Mouse (Mus musculus) spleen, adult 2 months (tissue): Measurements from ENCODE around the gene Rasgef1b. TPM values are rescaled to one million over a fixed set of nuclear protein-coding genes. Genes with fewer than 3 reads are reported as not detected.

Source experiments
- DNase-seq, 2 experiments: peaks; one replicate each; pipeline versions ENCODE4 v3.0.0 to v3.0.0-alpha.2; 2012 to 2021; ENCODE audit warnings: low spot score in 2 of 2, low read depth in 1 of 2
- H3K27ac ChIP-seq: fragments of 200-500 bp; 2 replicates; pipeline ENCODE4 v1.5.1; 2012; ENCODE audit warnings: low read length, inconsistent platforms; ENCODE audit not compliant: insufficient read depth
- H3K27me3 ChIP-seq: fragments of 200-500 bp; 2 replicates; pipeline ENCODE4 v1.6.1; 2012; ENCODE audit warnings: mild to moderate bottlenecking, moderate library complexity, low read length, inconsistent platforms; ENCODE audit not compliant: control insufficient read depth, insufficient read depth
- H3K36me3 ChIP-seq: fragments of 200-500 bp; 2 replicates; pipeline ENCODE4 v1.6.1; 2012; ENCODE audit warnings: mild to moderate bottlenecking, low read length, inconsistent platforms; ENCODE audit not compliant: control insufficient read depth, insufficient read depth
- H3K4me1 ChIP-seq: fragments of 200-500 bp; 2 replicates; pipeline ENCODE4 v1.6.1; 2011; ENCODE audit warnings: inconsistent platforms; ENCODE audit not compliant: control insufficient read depth, insufficient read depth, insufficient read length
- H3K4me3 ChIP-seq: fragments of 200-500 bp; 2 replicates; pipeline ENCODE4 v1.5.1; 2011; ENCODE audit warnings: mild to moderate bottlenecking, inconsistent platforms; ENCODE audit not compliant: insufficient read depth, insufficient read length; ENCODE audit errors: extremely low read depth
- CTCF ChIP-seq: fragments of 200-500 bp; IDR thresholded peaks from 2 replicates; pipeline ENCODE4 v1.5.1; 2011; ENCODE audit warnings: mild to moderate bottlenecking, inconsistent platforms; ENCODE audit not compliant: insufficient read depth, insufficient read length, insufficient replicate concordance; ENCODE audit errors: extremely low read depth
- POLR2A ChIP-seq: fragments of 200-500 bp; IDR thresholded peaks from 2 replicates; pipeline ENCODE4 v1.6.1; 2011; ENCODE audit warnings: low read depth, low read length, inconsistent platforms
- WGBS: fragments of 180-500 bp; shearing (Covaris S2); methylation state at CpG from one replicate; pipeline ENCODE4 v1.1.7; 2018; 5-methylcytosine and 5-hydroxymethylcytosine counted together
- polyA plus RNA-seq: library from polyadenylated mRNA; depleted of rRNA; stranded (reverse); fragments of >200 nt; gene quantifications from 2 replicates; pipeline ENCODE4 v1.2.3, GENCODE M21; 2012

The Rasgef1b gene
- polyA plus RNA-seq, 1 experiment, result 13.9 TPM

DNA sequence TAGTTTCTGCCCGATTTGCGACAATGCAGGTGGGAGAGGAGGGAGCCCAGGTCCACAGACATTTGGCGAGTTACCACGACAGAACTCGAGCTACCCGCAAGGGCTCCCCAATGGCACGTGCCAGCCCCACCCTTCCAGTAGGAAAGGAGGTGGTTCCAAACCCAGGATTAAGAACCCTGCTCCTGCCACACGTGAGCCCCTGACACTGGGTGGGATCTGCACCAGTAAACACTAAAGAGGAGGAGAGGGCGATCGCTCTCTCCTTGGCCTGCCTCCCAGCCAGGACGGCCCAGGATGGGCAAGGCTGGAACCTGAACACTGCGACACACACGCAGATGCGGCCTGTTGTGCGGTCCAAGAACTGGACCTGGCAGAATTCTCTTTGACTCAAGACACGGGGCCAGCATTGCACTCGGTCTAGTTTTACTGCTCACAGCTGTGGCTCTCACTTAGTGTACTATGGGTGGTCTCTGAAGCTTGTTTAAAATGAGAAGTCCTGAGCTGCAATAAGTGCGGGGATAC, 557 bp upstream of the Rasgef1b start:
- peaks cover 14% of the 10 kb centered on the region for H3K27me3 ChIP-seq
- TF ChIP-seq POLR2A (no peak), CTCF (no peak)
- H3K4me3 ChIP-seq, result no peak overlapping the region

DNA sequence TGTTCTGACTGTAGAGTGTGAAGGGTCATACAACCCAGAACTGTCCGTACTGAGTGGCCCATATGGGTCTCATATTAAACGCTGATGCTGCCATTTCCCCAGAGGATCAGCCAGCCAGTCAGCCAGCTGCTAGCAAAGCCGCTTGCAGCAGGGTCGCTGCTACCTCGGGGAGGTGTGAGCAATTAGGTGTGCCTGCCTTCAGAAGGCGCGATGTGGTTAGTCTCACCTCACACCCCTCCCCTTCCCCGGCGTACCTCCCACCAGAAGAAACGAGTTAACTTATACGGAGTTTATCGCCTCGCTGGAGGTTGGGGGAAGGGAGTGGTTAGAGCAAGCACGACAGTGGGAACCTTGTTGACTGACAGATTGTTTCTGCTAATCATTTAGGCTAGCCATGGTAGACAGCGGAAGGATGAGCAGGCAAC, 826 bp downstream of the Rasgef1b start:
- Histone ChIP-seq H3K36me3 (no peaks in the 10 kb centered on the region), H3K4me1 (peaks cover 2% of the 10 kb centered on the region; the same call in 1 of the 2 replicates), H3K4me3 (no peak overlapping the region), H3K27ac (no peak overlapping the region), H3K27me3 (peaks cover 14% of the 10 kb centered on the region)
- WGBS, result 3% methylated on average over 15 of the region's 15 CpGs
- DNase-seq, result no peak
- TF ChIP-seq POLR2A, result no peak
- TF ChIP-seq CTCF, result no peak

More for the DNA sequence above, 557 bp upstream of the Rasgef1b start:
- Histone ChIP-seq H3K36me3 (no peaks in the 10 kb centered on the region), H3K4me1 (peaks cover 2% of the 10 kb centered on the region; the same call in 1 of the 2 replicates), H3K27ac (no peak overlapping the region)
- 8% methylated on average over 18 of the region's 18 CpGs for WGBS
- no peak for DNase-seq

DNA sequence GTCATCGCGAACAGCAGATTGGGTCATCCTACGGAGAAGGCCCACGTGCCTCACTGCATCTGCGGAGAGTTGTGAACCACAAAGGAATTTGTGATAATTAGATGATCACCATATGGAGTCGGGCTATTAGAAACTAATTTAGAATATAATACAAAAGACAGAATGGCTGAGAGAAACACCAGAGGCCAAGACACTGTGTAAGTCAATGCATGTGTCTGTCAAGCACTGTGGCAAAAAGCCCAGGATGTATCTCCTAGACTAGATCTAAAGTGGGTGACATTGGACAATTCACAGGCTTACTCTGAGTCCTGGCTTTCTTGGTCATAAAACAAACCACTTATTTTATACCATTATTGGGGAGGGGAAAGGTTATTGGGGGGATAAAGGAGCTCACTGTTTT, 4.9 kb downstream of the Rasgef1b start:
- DNase-seq, result no peak
- H3K27me3 ChIP-seq, result peaks cover 10% of the 10 kb centered on the region
- peaks cover 1% of the 10 kb centered on the region; the same call in 1 of the 2 replicates for H3K4me1 ChIP-seq
- no peaks in the 10 kb centered on the region for H3K36me3 ChIP-seq
- 93% methylated on average over 6 of the region's 6 CpGs for WGBS
- TF ChIP-seq CTCF (no peak), POLR2A (no peak)
- H3K27ac ChIP-seq, result no peak overlapping the region
- H3K4me3 ChIP-seq, result no peak overlapping the region

DNA sequence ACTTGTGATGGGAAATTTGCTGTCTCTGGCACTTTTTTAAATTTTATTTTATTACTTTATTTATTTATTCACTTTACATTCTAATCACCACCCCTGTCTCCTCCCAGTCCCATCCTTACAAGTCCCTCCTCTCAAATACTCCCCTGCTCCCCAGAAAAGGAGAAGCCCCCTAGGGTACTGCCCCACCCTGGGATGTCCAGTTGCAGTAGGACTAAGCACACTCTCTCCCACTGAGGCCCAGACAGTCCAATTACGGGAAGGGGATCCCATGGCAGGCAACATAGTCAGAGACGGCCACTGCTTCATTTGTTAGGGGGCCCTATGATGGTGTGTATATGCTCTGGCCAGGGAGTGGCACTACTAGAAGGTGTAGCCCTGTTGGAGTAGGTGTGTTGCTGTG, 6.6 kb downstream of the Rasgef1b start:
- no peak overlapping the region for H3K4me3 ChIP-seq
- WGBS, result 88% methylated on average over 2 of the region's 2 CpGs
- no peak for DNase-seq
- no peaks in the 10 kb centered on the region for H3K36me3 ChIP-seq
- no peak overlapping the region for H3K27ac ChIP-seq
- H3K27me3 ChIP-seq, result 0 out of 2 replicates have a peak, but pooled peaks cover 1% of the 10 kb centered on the region
- no peaks in the 10 kb centered on the region for H3K4me1 ChIP-seq
- TF ChIP-seq POLR2A (no peak), CTCF (no peak)

DNA sequence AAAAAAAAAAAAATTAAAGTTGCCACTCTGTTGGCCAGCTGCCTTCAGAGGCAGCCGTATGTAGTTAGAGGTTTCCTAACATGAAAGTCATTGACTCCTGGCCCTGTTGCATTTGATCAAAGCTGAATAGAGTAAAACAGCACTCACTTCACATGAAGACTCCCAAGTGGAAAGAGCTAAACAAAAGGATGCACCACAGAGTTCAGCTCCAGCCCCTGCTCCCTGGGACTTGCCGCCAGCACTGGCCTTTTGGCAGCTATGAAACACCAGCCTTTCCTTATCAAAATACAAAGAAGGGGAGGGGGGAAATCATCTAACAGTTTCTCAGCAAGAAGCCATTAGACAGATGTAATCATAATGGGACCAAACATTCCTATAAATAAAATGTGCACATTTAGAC, 8.3 kb downstream of the Rasgef1b start:
- H3K36me3 ChIP-seq, result no peaks in the 10 kb centered on the region
- DNase-seq, result no peak
- H3K4me1 ChIP-seq, result no peaks in the 10 kb centered on the region
- no peaks in the 10 kb centered on the region for H3K27me3 ChIP-seq
- WGBS, result 84% methylated on average over 2 of the region's 2 CpGs
- TF ChIP-seq CTCF (no peak), POLR2A (no peak)
- no peak overlapping the region for H3K27ac ChIP-seq
- H3K4me3 ChIP-seq, result no peak overlapping the region

DNA sequence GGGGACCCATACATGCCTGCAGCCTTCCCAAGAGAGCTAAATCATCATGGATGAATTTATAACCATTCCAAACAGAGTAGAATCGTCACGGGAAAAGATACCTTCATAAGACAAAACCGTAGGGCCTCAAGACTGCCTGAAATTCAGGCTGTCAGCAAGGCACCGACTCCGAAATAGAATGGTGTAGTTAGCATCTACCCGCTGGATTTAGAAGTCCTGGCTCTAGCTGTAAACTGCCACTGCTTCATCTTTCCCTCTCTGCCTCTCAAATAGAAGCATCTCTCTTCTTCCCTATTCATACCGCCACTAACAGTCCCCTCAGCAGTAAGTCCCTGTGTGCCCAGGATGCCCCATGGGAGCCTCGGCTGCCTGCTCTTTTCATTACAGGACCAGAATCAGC, 10.9 kb downstream of the Rasgef1b start:
- no peak for DNase-seq
- no peaks in the 10 kb centered on the region for H3K4me1 ChIP-seq
- no peaks in the 10 kb centered on the region for H3K36me3 ChIP-seq
- H3K27me3 ChIP-seq, result no peaks in the 10 kb centered on the region
- H3K27ac ChIP-seq, result no peak overlapping the region
- WGBS, result 80% methylated on average over 8 of the region's 8 CpGs
- TF ChIP-seq CTCF, result no peak
- TF ChIP-seq POLR2A, result no peak
- no peak overlapping the region for H3K4me3 ChIP-seq

DNA sequence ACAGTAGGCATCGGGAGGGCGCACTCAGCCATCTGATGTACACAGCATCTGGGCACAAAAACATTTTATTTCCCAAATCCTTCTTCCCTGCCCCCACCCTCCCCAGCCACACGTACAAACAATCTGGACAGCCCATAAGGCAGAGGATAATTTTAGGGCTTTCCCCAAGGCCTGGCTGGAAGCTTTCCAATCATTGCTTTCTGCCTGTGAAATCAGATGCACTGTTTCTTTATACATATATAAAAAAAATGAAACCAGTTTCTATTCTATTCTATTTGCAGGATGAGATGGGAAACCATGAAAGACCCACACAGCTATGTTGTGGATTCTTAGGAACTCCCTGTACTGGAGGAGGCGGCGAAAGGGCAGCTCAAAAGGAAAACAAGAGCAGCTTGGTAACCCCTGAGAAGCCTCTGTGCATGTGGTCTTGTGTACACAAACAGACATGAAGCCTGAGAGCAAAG, 13.6 kb downstream of the Rasgef1b start:
- TF ChIP-seq CTCF, result no peak
- WGBS, result 73% methylated on average over 5 of the region's 5 CpGs
- H3K4me3 ChIP-seq, result no peak overlapping the region
- H3K36me3 ChIP-seq, result no peaks in the 10 kb centered on the region
- no peaks in the 10 kb centered on the region for H3K4me1 ChIP-seq
- no peak for DNase-seq
- H3K27me3 ChIP-seq, result no peaks in the 10 kb centered on the region
- no peak overlapping the region for H3K27ac ChIP-seq

DNA sequence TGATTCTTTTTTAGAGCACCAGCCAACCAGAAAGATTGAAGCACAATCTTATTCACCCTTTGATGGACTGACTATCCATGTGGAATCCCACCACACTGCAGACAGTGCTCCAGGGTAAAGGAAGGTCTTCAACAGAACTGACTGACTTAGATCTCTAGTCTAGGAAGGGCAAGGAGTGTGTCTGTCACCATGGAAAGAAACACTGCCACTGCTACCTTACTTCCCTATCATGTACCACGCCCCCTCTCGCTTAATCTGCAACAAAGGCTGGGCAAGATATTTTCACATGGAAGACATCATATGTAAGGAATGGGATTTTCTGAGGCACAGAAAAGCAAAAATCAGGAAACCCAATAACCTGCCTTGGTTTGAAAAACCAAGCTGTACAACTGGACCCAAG, 16.9 kb downstream of the Rasgef1b start:
- WGBS, result 87% methylated on average over 2 of the region's 2 CpGs
- no peak for TF ChIP-seq POLR2A
- TF ChIP-seq CTCF, result no peak
- Histone ChIP-seq H3K27me3 (no peaks in the 10 kb centered on the region), H3K4me3 (no peak overlapping the region), H3K4me1 (no peaks in the 10 kb centered on the region), H3K27ac (no peak overlapping the region), H3K36me3 (no peaks in the 10 kb centered on the region)
- no peak for DNase-seq
